Mouse (Mus musculus) liver, postnatal 0 days (tissue): Measurements from ENCODE around the gene Arap1.

Experiments
- CTCF ChIP-seq: sonication (generic); IDR thresholded peaks from 2 replicates; pipeline ENCODE4 v1.5.1; 2016; ENCODE audit warnings: antibody characterized with exemption, low read depth
- EP300 ChIP-seq: IDR thresholded peaks from 2 replicates; pipeline ENCODE4 v1.6.1; 2016; ENCODE audit warnings: antibody characterized with exemption, low read depth, mild to moderate bottlenecking

- TF ChIP-seq CTCF (no peak), EP300 (no peak)
These were observed 34.8 kb upstream of the Arap1 start for GRCm38 (mm10) chr7:101313033-101313432.
